Mouse (Mus musculus) A20 (cell line): Measurements from ENCODE around the gene Nck1.

Experiments used
- DNase-seq: peaks from one replicate; pipeline ENCODE4 v3.0.0-alpha.2; 2011; ENCODE audit warnings: low read depth, low spot score

Nck1 gene

DNA sequence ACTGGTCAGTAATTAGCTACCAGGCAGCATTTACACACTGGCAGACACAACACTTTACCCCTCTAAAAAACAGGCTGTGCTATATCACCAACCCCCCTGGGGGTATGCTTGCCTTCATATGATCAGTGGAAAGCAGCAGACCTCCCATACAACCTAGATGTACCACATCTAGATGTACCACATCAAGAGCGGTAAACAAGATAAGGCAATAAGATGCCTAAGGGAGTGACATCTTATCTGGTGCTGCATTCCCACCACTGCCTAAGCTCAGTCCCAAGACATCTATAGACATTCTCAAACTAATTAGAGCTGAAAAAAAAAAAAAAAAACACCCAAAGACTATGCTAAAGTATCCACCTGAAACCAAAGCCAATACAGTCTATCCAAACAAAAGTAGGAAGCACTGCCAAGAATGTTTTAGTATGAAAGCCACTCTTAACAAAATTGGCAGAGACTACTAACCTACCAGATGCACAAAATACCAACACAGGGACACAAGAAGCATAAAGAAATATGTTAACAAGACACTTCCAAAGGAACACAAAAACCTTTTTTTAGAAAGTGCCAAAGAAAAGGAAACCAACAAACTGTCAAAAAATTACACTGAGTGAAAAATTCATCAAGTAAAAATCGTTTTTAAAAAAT is 10.2 kb downstream of the Nck1 start:
- no peak for DNase-seq

DNA sequence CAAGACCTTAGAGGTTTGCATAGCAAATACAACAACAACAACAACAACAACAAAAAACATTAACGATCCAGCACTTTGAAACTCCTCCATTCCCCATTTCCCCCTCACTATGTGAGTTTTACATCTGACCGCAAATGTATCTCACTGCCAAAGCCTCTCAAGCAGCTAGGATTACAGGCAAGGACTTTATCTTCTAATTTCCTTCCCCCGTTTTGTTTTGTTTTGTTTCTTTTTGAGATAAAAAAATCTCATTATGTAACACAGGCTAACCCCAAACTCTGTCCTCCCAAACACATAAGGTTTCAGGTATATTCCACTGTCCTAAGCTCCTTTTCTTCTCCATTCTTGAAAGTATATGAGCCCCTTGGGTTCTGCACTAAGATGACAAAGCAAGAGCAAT is 11.2 kb downstream of the Nck1 start:
- no peak for DNase-seq

DNA sequence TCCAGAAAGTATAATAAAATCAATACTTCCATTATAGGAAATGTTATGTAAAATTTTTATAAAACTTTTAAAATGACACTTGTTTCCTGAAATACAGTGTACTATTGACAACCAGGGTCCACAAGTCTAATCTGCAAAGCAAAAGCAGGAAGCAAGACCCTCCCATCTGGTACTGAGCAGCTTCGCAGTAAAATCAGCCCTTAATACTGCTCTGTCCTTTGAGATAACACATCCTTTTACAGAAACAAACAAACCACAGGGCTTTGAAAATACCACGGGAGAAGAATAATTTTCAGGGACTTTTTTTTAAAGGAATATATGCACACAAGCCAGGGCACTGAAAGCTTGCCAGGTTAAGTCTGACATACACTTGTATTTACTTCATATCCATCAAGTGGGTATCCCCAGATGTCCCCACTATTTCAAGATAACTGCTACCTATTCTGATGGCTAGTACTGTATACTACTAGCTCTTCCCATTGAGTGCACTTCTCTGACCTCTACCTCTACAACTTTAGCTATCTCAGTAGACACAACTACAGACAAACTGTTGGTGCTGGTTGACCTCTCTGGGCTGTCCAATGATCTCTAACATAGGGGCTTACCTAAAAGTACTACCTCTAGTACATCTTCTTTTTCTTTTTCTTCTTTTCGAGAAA is 13.0 kb downstream of the Nck1 start:
- no peak for DNase-seq

DNA sequence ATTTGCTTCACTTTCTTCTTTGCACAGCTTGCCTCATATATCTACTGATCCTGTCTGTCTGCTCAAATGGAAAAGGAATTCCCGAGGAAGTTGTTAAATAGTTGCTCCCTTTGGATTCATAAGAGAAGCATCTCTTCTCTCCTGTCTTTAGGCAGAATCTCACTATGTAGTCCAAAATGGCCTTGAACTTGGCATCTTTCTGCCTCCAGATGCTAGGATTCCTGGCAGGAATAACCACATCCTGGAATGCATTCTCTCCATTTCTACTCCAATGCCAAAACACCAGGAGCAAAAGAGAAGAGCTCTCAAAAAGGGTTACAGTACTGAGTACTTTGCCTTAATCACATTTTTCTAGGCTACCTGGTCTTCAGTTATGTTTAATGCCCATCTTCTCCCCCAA is 14.6 kb downstream of the Nck1 start:
- DNase-seq = no peak

DNA sequence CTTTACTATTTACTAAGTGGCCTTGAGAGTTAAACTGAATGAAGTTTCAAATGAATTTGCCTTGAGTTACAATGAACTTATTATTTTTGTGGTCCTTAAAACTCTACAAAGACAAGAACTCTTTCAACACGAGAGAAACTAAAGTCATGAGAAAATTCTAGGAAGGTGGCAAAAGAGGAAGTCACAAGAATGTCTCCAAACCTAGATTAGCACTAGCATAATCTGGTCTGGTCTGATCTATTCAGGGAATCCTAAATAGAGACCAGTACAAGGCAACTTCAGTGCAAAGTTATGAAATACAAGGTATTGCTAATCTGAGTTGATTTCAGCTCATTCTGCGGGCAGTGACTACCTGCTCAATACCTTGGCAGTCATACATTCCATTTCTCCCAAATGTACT is 20.7 kb downstream of the Nck1 start:
- no peak for DNase-seq

DNA sequence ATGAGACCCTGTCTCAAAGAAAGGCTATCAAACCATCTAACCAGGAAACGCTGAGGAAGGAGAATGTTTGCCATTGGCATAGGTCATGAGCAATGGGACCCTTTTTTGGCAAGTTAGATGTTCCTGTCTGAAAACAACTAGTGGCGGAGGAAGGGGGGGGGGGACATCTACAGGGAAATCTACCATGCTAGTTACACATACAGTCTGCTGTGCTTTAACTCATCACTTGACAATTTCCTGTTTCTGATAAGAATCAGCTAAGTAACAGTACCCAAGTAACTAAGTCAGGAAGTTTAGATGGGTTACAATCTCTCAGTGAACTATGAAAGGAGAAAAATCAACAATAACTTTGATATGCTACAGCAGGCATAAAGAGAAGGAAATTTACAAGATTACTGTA is 23.9 kb downstream of the Nck1 start:
- DNase-seq = no peak

DNA sequence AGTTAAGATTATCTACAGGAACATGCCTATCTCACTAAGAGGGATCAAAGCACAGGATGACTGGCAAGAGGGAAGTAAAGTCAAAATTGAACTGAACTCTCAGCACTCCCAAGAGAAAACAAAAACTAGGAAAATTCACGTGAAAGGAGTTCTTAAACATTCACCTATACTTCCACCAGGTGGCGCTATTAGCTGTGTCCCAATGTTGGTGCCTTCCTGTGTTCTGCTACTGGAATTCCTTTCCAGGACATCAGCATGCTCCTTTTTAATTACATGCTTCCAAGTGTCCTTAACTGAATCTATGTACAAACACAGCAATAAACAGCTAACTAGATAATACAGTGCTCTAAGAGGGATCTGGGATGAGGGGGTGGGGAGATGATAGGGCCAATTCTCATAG is 25.3 kb downstream of the Nck1 start:
- peak; percentile 48 for DNase-seq

DNA sequence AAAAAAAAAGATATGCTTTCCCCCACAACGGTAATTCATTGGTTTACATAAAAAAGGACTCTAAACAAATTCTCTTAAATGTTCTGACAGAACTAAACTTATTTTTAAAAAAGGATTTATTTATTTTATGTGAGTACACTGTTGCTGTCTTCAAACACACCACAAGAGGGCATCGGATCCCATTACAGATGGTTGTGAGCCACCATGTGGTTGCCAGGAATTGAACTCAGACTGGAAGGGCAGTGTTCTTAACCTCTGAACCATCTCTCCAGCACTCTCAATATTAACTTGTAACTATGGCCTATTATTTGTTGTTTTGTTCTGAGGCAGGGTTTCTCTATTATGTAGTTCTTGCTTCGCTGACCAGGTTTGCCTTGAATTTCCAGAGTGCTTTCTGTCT is 25.9 kb downstream of the Nck1 start:
- DNase-seq = peak; percentile 27

DNA sequence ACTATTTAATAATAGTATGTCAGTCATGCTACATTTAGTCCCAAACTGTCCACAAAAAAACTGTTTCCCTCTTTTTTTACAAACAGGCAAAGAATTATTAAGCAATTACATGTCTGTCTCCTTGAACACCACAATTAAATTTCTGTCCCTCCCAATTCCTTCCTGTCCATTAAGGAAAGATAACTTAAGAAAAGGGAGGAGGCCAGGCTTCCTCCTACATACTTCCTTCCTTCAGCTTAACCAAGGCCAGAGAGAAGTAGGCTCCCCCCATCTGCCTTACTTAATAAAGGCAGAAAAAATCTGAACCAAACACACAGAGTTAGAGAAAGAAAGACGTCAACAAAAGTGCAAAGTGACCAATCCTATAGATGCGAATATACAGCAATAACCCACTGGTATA is 38.4 kb downstream of the Nck1 start:
- no peak for DNase-seq

DNA sequence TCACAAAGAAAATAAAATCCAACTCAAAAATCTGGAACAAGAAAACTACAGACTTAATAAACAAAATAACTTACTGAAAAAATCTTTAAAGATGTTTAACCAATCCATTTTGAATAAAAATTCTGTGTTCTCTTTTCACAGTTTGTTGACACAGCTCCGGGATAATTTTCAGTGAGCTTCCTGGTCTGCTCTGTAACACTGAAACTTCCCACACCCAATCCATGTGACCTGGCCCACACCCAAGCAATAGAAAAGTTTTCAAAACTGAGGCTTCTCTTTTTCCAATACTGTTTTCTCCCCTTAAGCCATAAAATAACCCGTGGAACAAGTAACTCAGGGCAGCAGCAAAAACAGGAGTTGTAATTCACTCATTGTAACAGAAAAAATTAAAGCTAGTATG is 39.3 kb downstream of the Nck1 start:
- DNase-seq = no peak

DNA sequence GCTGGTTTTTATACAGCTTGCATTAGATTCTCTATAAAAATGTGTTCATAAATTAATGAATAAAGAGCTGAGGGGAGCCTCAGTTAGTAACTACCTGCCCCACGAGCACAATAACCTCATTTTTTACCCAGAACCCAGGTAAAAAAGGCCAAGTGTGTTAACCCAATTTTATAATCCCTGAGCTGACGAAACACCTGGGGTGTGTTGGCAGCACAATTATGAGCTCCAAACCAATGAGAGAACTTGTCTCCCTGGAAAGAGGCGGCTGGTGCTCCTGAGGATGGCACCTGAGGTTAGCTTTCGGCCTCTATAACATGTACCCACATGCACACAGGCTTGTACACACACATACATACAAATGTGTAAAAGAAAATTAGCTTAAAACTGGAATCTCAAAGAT is 40.4 kb downstream of the Nck1 start:
- DNase-seq = no peak

DNA sequence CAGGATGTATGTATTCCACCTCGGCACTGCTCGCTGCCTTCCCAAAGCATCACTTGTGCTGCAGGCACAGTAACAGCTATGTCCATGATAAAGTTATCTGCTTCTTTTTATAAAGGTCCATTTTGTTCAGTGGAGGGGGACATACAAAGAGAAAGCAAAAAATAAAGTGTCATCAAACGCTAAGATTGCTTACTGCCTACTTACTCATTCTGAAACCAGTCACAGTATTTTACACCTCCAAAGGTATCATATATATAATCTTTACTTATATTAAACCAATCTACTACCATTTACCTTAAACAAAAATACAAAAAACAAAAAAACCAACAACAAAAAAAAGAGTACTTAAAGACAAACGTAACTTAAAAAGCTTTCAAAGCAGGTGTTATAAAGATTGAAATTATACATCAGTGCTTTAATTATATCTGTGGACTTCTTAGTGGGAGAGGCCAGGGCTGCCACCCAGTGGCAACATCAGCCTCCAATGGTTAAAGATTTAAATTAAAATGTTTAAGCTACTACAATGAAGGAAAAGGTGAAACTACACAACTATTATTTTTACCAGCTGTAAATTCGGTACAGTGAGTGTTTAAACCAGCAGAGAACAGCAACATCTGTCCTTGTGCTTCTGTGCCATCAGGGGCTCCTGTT is 52.2 kb downstream of the Nck1 start:
- no peak for DNase-seq

DNA sequence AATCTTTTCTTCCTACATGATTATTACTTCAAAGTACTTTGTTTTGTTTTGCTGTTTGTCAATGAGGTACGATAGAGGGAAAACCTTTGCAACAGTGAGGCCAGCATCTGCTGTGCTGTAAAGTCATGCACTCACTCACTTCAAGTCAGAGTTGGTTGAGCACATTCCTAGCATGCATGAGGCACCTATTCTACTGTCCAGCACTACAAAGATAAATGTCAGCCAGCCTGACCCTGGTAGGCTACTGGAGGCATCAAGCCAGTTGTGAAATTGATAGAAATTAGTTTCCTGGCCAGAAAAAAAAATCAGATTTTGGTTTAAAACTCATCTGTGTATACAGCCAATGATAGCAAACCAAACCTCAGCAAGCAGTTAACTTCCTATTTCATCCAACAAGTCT is 54.5 kb downstream of the Nck1 start:
- DNase-seq = no peak

DNA sequence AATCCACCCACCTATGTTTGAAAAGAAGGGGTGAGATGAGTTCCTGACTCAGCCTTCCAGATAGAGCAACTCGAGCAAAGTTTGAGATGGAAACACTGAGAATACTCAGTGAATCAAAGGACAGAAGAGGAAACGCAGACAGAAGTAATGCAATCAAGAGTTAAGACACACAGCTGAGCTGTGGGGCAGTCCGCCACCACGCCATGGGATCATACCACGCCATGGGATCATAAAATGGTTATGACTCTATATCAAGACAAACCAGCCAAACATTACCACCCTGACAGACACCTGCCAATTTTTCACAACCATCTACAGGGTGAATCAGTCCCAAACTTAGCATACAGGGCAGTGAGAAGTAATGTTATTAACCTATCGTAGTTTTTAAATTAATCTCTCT is 57.0 kb downstream of the Nck1 start:
- DNase-seq = no peak

DNA sequence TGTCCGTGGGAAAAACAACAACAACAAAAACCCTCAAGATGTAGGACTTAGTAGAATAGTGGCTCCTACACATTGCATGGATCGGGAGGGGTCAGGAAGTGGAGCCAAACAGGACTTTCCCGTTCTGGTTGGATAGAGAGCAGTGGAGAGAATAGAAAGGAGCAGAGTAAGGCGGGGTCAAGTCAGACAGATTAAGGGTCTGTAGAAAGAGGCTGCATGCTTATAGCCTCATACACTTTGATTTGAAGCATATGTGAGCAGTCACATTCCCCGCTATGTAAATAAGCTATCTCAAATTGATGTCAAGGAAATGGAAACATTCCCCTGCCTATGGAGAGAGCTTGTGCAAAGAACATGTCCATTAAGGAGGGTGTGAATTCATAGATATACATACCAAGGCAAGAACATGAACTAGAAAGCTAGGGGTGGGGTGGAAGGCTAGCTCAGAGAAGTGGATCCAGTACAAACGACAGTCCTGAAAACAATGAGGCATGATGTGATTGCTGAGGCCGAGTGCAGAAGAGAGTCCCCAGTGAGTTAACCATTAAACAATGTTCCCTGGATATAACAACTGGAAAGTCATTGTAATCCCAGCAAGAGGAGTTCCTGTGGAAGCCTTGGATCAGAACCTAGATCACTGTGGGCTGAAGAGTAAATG is 57.7 kb downstream of the Nck1 start:
- DNase-seq = no peak

DNA sequence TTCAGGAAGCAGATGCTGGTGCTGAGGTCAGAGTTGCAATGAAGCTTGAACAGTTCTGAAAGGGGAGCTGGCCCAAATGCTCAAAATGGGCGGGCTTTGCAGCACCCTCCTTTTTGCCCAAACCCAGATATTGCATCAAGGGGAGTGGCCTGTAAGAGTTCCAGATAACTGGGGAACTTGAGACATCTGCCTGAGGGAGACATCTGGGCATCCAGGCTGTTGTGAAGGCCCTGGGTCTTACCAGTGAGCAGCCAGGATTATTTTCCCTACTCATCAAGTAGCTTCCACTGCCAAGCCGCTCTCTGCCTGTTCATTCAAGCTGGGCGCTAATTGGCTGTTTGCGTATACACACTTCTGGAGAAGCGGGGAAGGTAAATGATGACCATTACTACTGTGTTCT is 59.5 kb downstream of the Nck1 start, which contains the start of gene Il20rb:
Il20rb (minus strand) TSS at position 358 of the 400 bp plus-strand sequence.
- DNase-seq = no peak

DNA sequence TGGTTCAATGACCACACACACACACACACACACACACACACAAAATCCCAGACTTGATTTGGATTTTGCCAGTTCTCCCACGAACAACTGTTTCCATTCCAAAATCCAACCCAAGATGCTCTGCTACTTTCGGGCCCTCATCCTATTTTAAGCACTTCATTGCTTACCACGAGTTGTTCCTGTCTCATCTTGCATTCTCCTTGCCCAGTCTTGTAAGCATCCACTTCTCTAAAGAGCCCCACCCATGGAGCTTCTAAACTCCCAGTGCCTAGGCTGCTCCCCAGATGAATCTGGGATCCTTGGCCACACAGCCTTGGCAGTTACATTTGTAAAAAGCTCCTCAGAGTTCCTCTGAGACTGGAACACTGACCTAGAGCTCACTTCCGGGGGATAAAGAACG is 62.6 kb downstream of the Nck1 start:
- no peak for DNase-seq

DNA sequence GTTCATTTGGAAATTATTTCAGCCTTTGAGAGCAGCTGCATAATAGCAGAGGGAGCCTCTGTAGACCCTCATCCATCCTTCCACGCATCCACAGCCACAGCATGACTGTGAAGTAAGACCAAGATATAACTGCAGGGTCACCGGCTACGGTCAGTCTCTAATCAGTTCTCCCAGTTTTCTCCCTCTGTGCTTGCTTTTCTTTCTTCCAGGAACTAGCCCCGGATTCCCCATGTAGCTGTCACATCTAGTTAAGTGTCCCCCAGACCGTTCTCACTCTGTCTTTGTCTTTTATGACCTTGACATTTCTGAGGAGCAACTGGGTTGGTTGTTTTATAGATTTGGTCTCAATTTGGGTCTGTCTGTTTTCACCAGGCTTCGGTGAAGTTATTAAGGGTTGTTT is 64.3 kb downstream of the Nck1 start:
- no peak for DNase-seq

DNA sequence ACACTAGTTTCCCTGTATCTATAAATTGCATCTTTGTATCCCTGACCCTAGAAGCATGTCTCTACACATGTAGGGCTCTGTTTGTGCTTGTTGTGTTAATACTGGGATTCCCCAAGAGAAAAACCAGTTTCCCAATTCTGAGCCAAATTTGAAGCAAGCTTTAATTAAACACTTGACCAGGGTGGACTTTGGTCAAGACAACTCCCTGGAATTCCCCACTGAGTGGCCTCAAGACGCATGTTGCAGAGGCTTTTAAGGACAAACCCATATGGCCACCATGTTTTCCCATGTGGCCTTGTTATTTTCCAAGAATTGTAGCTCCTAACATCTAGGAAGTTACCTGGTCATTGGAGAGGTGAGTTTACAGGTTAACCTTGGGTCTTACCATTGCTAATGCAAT is 71.9 kb downstream of the Nck1 start:
- DNase-seq = no peak

DNA sequence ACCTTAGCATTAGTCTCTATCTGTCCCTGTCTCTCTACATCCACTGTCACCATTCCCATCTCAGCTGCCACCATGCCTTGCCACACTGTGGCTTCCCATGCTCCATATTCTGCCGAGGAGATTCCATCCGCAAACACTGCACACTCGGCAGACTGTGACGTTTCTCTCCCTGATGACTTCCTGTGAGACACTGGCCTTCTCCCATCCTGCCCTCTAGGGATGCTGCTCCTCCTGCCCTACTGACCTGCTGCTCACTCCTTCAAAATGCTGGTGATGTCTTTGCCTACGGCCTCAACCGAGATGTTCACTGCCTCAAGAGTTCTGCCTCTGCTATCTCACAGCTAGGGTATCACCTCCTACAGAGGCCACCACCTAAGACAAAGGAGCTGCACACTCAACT is 72.6 kb downstream of the Nck1 start:
- DNase-seq = no peak

DNA sequence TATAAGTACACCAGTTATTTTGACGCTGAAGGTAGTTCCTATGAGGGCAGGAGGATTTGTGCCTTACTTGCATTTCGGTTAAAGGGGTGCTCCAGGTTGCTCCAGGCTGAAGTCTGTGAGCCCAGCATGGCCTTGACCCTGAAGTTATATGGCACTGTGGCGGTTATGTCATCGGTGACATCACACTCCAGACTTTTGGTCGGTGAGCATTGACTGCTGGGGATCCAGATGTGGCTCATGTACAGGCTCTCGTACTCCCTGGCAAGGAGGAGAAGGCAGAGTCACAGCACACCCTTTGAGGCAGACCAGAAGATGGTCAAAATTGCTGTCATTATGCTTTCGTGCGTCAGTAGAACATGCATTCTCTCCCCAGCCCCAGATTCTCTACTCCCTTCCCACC is 73.0 kb downstream of the Nck1 start:
- no peak for DNase-seq

DNA sequence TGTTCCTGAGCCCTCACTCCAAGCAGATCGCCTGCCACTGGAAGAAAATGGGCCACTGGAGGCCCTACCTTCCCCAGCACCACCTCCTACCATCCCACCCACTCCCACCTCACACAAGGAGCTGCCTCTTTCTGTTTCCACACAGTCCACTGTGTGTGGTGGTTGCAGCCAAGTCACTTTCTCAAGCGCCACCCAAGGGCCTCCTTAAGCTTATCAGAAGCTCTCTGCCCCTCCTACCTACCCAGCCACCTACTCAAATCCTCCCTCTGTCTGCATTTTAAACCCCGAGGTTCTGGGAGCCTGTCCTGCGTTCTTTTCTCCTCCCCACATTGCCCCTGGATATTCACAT is 74.4 kb downstream of the Nck1 start:
- DNase-seq = no peak
